Mouse (Mus musculus): Measurements from ENCODE around the gene Kif13a.
A peak's percentile ranks its signal among the peaks of the same experiment; 100 is the strongest.

Kif13a gene

GRCm38 (mm10) chr13:46763210-46763609, 166.5 kb downstream of the Kif13a start:
- DNase-seq: no peak

DNA sequence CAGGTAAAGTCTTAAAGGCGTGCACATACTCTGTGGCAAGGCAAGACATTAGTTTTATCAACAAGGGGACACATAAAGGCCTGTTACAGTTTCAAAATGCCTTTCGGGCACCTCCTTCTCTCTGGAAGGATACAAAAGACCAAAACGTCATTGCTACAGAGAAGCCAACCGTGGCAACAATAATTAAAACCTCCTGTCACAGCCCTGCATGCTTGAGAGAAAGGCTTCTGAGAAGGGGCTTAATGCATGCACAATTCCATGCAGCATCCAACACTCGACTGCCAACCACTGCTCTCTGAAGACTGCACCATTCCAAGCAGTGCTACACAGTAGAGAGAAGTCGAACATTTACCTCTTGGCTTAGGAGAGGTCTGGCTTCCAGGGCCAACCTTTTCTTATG, 168.7 kb downstream of the Kif13a start:
- no peak for DNase-seq

DNA sequence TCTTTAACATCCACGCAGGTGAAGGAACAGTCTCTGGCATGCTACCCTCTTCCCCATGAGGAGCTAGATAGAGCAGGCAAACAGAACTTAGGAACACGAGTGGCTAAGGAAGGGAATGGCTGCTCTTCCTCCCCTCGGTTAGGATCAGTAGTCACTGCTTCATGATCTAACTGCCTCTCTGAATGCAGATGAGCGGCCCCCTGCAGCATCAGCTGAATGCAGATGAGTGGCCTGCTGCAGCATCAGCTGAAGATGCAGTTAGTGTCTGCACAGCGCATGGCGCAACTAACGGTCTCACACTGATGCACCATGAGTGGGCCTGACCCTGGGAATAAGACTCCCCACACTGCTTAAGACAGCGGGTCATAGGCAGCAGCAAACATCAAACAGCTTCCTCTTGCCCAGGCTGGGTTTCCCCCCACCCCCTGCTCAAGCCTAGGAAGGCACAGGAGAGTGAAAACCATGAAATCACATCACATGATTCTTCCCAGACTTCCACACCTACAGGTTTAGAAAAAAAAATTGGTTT, 170.3 kb downstream of the Kif13a start:
- no peak for DNase-seq

DNA sequence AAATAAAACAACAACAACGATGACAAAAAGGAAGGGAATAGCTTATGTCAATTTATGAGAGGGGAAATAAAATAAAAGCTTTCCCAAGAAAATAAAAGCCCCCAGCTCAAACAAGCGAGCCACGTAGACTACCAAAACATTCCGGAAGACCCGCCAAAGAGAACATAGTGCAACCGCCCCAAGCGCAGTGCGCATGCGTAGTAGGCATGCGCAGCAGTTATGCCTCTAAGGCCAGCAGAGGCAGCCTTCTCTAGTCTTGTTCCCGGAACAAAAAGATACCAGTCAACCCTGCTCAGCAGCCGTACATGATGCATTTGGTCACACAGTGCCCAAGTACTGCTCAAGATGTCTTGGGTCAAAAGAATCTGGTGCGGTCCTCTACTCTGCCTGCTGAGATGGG, 171.0 kb downstream of the Kif13a start:
- no peak for DNase-seq

DNA sequence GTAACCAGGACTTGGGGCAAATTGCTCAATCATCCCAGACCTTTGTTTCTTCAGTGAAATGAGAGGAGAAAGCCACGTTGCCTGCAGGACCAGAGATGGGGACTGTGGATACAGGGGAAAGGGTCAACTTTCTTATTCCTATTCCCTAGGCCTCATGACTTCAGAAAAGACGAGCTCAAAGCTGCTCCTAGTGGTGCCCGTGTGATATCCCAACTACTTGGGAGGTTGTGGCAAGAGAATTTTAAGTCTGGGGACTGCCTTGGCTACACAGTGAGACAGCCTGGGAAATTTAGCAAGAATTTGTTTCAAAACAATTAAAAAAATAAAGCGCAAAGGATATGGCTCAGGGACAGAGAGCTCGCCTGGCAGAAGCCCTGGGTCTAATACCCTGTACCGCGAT, 171.7 kb downstream of the Kif13a start:
- no peak for DNase-seq

GRCm38 (mm10) chr13:46753294-46753693, 176.4 kb downstream of the Kif13a start:
- DNase-seq: no peak

GRCm38 (mm10) chr13:46752566-46753229, 177.0 kb downstream of the Kif13a start:
- no peak for DNase-seq

GRCm38 (mm10) chr13:46748138-46748873, 181.4 kb downstream of the Kif13a start:
- DNase-seq: no peak

- DNase-seq: no peak
Measured at GRCm38 (mm10) chr13:46743821-46744220, 185.8 kb downstream of the Kif13a start.

DNA sequence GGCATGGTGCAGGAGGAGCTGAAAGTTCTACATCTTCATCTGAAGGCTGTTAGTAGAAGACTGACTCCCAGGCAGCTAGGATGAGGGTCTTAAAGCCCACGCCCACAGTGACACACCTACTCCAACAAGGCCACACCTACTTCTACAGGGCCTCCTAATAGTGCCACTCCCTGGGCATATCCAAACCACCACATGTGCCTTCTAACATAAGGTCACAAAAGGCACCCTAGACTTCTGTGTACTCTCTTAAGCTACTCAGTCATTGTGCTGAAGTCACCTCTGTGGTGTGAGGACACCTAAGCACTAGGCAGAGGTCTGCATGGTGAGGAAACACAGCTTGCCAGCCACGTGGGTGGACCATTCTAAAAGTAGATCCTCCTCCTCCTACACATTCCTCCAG, 187.3 kb downstream of the Kif13a start:
- no peak for DNase-seq

GRCm38 (mm10) chr13:46739426-46739825, 190.2 kb downstream of the Kif13a start:
- DNase-seq: no peak

DNA sequence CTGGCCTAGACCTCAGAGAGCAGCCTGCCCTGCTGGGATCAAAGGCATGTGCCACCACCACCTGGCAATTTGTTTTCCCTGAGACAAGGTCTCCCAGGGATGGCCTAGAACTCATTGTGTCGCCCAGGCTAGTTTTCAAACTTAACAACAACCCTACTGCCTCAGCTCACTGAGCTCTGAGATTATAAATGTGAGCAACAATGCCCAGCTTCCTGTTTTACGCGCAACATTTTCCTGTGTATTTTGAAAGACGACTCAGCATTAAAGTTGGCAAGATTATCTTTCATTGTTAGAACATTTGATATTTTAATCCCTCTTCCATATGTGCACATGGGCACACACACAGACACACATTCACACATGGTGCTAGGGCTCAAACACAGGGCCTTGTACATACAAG, 192.2 kb downstream of the Kif13a start:
- no peak for DNase-seq

- no peak for DNase-seq
Measured at GRCm38 (mm10) chr13:46736479-46736865, 193.2 kb downstream of the Kif13a start.

DNA sequence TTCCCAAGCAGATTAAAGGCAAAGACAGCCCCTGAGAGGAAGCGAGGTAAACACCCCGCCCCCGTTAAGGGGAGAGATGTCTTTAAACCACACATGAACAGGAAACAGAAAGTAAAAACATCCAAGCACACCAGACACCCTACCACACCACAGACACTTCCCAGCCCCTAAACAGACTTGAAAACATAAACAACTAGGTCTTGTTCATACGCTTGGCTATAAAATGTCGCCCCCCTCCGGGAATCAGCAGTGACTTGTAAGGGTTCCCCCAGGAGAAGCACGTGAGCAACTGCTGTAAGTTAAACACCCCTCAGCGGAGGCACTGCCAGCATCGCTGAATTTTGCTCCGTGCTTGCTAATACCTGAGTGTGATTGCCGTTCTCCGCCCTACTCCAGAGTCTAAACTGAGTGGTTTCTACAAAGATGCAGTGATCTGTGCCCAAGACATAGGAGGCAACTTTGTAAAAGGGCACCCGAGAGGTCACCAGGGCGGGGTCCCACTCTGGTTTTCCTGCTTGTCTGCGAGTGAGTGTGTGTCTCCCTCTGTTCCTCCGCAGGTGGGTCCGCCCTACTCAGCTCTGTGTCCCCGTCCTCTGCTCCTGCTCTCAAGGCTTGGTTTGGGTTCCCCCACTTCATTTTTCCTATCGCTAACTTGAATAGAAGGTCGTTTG, 193.7 kb downstream of the Kif13a start:
- no peak for DNase-seq

DNA sequence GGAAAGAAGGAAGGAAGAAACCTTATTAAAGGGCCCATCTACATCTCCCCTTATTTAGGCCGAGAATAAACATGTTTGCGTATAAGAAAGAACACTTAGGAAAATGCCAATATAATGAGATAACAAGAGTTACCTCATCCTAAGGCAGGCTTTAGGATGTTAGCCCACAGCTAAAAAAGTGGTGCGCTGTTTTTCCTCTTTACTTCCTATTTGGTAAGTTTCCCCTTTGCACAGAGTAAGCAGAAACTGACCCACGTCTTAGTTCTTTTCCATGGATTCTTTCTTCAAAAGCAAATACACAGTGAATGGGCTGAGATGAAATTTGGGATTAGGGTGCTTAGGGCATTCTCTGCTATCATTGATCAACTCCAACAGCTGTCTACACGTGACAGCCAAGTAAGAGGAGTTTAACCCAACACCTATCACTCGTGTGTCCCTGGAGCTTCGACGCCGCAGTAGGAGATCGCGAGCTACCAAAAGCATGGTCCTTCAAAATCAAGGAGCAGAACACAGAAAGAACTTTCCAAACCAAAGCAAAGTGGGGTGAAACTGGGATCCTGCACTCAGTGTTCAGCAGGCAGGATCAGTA, 194.4 kb downstream of the Kif13a start:
- DNase-seq: no peak

DNA sequence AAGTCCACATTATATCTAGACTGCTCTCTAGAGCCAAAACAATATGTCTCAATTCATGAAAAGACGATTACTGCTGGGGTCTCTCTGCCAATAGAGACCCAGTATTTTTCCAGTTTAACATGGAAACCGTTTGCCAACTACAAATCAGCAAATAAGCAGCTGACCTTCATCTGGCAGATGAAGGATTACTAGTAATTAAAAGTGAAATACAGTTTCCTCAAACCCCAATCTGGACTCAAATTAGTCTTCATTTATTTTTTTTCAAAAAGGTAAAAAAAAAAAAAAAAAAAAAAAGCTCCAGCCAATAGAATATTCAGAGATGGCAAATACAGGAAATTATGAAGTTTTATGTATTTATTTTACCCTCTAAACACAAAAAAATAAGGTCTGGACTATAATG, 199.7 kb downstream of the Kif13a start:
- no peak for DNase-seq

GRCm38 (mm10) chr13:46728411-46728810, 201.3 kb downstream of the Kif13a start:
- DNase-seq: no peak

DNA sequence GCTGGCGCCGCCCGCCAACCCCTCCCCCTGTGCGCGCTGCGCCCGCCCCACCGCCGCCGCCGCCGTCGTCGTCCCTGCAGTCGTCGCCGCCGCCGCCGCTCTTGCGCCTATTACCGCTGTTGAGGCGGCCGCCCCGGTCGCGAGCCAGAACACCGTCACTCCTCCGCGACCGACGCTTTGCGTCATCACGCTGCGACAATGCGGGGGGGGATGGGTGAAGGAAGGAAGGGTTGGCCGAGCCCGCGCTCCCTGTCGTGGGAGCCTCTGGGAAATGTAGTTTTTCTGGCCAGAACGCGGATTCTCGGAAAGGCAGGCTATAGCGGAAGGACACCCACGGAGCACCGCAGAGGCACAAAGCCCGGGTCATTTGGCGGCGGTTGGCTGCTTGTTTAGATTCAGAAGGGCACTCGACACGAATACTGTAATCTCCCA, 201.8 kb downstream of the Kif13a start, which contains the start of gene Nup153:
Gene Nup153 (minus strand): TSS at position 104 of the 432 bp plus-strand sequence.
- peak; percentile 99 for DNase-seq

- peak; percentile 77 for DNase-seq
Measured at GRCm38 (mm10) chr13:46727038-46727836, 202.4 kb downstream of the Kif13a start.

- DNase-seq: no peak
Measured at GRCm38 (mm10) chr13:46726288-46727037, 203.2 kb downstream of the Kif13a start.

GRCm38 (mm10) chr13:46725227-46725626, 204.4 kb downstream of the Kif13a start:
- no peak for DNase-seq

DNA sequence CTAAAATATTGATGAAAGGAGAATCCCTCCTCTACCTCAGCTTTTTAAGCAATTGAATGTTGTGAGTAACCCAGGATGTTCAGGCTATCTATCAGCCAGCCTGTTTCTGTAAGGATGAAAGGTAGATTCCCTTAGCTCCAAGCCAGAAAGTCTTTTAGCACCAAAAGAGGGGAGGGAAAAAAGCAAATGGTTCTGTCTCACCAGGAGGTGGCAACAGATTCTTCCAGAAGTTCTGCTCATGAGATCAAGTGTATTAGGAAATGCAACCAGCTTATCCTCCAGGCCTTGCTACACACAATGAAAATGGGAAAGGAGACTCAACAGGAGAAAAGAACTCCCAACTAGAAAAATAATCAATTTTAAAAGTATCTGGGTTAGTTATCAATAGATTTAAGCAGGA, 205.3 kb downstream of the Kif13a start:
- no peak for DNase-seq
